Mouse (Mus musculus) ovary, adult 18-20 months (tissue): Measurements from ENCODE around the gene Nsd2.
"Not testable (repeated sequence)": the region's sequence is repeated elsewhere in the genome, so short reads cannot be mapped to it uniquely, and the experiment has no call there.

Experiments used
- DNase-seq: peaks from one replicate; pipeline ENCODE4 v3.0.0; 2022; ENCODE audit warnings: low spot score, mixed read lengths

The Nsd2 gene

DNA sequence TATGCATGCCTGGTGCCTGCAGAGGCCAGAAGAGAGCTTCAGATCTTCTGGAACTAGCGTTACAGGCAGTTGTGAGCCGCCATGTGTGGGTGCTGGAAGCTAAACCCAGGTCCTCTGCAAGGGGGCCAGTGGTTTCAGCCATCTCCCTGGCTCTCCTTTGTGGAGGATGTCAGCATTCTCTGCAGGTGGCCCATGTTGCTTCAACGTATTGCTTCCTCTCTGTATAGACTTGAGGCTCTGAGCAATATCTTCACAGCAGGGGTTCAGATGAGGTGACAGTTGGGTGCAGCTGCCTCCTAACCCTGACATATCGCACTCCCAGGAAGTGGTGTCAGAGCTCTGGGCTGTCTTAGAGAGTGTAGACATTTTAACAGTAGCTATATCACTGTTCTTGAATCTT lies 30.9 kb downstream of the Nsd2 start:
- DNase-seq: no peak

DNA sequence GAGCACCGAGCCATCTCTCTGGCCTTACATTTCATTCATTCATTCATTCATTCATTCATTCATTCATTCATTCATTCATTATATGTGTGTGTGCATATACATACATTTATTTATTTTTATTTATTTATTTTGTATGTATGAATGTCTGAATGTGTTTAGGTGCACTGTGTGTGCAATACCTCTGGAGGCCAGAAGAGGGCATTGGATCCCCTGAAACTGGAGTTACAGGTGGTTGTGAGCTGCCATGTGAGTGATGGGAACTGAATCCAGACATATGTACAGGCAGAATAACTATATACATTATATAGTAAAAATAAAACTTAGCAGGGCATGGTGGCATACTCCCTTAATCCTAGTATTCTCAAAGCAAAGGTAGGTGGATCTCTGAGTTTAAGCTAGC lies 32.6 kb downstream of the Nsd2 start:
- no peak for DNase-seq

DNA sequence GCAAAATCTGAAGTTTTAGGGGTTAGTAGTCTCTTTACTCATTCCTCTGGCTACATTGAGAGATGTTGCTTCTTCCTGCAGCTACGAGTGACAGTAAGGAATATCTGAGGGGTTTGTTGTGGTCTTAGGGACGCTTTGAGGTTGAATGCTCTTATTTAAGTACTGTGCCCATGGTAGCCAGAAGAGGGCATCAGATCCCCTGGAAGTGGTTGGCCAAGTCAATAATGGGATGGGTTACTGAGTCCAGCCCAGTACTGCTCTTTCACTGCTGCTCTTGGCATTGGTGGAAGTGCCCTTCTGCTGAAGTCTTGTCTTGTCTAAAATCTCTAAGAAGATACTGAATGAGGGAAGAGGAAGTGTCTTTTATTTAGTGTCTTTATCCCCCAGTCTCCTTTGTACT lies 33.5 kb downstream of the Nsd2 start:
- no peak for DNase-seq

DNA sequence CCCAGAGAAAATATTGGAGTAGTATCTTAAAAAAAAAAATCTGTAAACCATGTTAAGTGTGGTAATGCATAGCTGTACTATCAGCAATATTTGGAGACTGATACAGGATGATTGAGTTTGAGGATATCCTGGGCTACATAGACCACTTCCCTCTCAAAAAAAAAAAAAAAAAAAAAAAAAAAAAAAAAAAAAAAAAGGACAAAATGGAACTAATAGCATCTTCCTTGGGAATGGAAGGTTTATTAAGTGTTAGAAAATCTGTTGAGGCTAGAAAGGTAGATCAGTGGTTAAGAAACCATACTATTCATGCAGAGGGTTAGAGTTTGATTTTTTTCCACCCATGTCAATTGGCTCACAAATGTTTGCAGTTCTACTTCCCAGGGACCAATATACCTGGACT lies 37.2 kb downstream of the Nsd2 start:
- DNase-seq: no peak

DNA sequence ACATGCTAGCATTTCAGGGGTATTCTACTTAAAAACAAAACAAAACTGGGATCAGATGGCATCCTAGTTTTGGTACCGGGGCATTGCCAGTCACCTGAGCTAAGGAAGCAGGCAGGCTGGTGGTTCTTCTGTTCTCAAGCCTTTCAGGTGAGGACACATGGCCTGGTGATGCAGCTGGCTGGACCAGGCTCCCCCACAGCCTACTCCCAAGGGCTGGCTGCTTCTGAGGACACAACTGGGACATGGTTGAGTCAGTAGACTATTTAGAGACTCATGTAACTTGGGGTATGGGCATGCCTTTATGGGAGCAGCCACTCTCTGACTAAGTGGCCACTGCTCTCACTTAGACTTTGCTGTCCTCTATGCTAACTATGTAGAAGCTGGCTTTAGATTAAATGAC lies 54.9 kb downstream of the Nsd2 start:
- no peak for DNase-seq

DNA sequence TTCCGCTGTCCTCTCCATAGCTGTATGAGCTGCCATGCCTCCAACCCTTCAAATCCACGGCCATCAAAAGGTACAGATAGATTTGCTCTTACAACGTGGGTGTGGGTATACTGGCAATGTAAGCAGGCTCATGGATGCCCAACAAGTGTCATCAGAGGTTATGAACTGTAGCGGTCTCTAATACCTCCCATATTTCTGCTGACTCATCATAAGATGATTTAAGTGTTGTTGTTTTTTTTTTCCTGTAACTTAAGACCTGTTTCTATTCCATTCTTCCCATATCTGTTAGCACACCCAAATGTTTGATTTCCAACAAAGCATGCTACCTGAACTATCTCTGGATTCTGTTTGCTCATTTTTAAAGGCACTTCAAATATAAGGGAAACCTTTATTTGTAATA lies 60.6 kb downstream of the Nsd2 start:
- DNase-seq: no peak

DNA sequence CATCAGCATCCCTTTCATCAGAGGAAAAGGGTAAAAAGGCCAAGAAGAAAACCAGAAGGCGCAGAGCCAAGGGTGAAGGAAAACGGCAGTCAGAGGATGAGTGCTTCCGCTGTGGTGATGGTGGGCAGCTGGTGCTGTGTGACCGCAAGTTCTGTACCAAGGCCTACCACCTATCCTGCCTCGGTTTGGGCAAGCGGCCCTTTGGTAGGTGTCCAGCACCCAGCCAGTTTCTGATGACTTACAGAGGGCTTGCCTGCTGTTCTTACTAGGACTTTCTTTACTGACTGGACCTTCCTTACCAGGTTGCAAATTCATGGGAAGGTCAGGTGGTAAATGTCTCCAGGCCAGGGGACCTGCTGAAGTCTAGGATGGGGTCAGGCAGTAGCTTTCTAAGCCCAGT lies 72.9 kb downstream of the Nsd2 start:
- DNase-seq: no peak

DNA sequence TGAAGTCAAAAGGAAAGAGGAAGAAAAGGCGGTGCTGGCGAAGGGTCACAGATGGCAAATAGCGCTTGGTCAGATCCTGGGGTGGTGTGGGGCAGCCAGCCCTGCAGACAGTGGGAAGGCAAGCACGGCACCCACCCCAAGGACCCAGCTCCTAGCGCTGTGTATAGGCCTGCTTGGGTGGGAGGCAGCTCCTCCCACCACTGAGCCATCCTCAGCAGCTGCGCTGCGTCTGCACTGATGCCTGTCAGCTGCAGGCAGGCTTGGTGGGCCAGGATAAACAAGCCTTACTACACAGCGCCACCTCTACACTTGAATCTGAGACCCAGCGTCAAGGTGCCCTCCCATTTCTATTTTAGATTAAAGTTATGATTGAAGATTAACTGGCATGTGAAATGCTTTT lies 74.6 kb downstream of the Nsd2 start:
- no peak for DNase-seq

DNA sequence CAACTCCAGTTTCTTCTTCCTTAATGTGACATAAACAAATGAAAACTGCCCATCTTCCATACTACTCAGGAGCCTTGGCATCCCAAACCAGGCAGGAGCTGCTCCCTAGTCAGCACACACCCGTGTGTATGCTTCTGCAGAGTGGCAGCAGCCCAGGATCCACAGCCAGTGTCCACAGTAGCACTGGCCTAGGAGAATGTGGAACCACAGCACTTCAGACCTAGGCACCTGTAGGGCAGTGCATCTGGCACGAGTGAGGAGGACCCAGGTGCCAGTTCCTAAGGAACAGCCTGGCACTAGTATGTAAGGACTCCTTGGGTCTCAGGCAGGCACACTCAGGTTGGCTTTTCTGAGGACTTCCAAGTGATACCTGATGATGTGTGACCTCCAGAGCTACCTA lies 76.6 kb downstream of the Nsd2 start:
- DNase-seq: no peak

DNA sequence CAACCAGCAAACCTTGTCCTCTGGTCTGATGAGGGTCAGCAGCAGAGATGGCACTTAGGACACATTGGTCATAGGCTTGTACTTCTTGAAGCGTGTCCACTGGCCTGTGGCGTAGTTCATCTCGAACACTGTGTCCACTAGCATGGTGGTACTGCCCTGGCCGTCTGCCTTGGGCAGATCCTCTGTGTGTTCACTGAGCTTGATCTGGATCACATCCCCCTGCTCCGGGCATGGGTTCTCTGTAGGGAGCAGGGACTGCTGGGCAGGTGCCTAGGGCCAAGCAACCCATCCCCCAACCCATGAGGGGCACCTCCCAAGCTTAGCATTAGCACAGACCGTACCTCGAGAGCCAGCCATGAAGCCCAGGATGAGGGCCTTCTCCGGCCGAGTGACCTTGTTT lies 78.1 kb downstream of the Nsd2 start:
- DNase-seq: no peak

DNA sequence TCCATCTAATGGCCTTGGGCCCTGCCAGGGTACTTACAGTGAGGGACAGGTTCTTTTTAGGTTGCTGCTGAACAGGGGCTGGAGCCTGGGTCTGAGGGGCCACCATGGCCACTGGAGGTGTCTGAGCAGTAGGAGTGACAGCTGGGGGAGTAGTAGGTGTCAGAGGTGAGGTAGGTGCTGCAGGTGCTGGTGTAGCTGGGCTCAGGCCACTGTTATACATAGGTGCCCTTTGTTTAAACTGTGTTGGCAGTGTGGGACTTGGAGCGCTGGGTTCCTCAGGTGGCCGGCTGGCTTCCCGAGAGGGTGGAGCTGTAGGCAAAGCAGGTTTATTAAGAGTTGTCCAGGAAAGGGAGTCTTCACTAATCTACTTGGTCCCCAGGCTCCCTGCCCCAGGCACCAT lies 78.7 kb downstream of the Nsd2 start:
- no peak for DNase-seq

DNA sequence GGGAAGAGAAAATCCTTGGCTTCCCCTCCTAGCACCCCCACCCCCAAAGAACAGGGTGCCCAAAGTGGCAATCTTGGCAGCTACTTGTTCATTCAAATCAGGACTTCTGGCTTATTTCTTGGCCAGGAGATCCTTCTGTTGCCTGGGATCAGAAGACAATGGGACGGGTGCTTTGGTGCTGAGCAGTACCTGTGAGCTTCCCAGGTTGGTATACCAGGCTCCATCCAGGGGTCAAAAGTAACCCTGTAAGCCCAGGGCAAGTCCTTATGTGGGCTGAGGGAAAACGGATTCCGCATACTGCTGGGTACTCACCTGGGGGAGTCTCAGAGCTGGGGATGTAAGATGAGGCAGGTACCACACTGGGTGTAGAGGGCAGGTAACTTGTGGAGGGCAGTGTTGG lies 79.6 kb downstream of the Nsd2 start:
- no peak for DNase-seq

DNA sequence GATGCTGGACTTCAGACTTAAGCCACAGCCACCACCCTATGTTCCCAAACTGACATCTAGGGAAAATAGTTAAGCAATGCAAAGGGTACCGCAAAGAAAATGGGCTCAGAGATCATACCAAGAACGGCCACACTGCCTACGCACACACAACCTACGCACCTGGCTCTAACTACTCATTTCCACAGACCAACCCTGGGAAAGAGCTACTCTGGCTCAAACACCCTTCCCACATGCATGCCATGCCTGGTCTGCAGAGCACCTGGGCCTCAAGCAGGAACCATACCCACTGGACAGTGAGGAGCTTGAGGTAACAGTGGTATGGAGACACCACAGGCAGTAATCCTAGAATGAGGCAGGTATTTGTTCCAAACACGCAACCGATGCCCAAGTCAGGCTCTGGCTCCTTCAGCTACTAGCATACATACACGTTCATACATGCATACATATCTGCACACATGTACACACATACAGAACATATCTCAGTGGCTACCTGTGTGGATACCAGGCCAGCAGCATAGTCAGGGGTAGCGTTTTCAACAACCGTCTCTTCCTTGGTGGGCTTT lies 80.3 kb downstream of the Nsd2 start:
- no peak for DNase-seq

DNA sequence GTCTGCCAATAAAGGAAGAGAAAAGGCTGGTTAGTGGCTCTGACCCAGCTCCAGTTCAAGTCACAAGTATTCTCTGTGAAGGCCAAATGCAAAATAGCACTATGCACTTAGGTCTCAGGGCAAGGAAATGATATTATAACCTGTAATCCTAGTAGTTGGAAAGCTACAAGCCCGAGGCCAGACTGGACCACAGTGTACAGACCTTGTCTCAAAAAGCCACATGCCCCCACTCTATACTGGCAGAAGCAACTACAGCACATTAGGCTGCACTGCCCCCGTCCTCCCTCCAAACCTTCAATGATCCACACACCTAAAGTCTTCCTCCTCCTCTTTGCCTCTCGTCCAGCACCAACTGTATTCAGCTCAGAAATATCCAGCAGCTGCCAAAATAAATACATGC lies 80.8 kb downstream of the Nsd2 start:
- no peak for DNase-seq

DNA sequence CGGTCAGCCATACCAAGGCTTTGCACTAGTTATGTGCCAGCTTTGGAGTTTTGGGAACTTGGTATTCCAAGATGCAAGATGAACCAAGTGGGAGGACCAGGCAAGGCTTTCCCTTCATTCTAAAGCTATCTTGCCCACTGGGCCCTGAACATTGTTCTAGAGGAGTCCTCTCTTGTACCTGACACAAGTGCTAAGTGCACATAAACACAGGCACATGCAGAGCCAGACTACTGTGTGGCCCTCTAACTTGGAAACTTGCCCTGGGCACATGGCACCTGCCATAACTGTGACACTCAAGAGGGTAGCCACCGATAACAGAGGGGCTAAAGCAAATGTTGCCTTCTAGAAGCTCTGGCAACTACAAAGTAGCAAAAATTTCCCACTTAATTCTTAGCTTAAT lies 82.2 kb downstream of the Nsd2 start:
- no peak for DNase-seq

DNA sequence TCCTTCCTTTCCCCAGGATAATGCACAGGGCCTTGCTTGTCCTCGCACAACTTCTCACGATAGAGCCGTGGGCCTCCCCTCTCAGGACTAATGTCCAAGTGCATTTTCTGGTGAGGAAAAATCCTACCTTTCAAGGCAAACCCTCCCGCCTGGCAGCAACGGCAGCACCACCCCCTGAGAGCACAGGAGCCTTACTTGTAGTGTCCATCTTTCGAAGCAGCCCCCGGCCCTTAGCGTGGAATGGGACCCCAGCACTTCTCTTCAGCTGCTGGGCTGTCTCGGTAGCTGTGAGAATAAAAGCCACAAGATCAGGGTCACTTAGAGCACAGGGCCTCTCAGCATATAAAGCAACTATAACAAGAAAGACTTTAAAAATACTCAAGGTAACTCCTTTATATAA lies 82.7 kb downstream of the Nsd2 start:
- no peak for DNase-seq

DNA sequence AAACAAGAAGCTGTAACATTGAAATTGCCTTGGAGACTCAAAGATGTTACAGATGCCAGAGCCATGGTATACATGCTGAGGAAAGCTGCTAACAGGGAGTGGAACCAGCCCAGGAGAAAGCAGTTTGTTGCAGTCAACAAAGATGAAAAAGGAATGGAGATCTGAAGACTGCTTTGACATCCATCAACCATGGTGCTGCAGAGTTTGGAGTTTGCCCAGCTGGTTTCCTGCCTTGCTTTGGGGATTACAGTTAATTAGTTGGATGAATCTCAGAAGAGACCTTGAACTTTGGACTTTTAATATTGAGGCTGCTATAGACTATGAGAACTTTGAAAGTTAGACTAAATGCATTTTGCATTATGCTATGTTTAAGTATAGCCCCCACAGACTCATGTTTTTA lies 94.5 kb downstream of the Nsd2 start:
- DNase-seq: not testable (repeated sequence)

DNA sequence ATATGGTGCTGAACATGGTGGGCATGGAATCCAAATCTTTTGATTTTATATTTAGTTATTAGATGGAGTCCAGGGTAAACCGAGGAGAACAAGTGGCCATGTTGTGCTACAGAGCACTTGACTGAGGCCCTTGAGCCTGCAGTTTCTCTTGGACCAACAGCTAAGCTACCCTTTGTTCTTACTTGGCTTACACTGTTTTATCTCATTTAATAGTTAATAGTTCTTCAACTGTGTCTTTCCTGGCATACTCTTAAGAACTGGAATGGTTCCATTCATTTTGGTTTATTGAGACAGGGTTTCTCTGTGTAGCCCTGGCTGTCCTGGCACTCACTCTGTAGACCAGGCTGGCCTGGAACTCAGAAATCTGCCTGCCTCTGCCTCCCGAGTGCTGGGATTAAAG lies 96.1 kb downstream of the Nsd2 start:
- not testable (repeated sequence) for DNase-seq

DNA sequence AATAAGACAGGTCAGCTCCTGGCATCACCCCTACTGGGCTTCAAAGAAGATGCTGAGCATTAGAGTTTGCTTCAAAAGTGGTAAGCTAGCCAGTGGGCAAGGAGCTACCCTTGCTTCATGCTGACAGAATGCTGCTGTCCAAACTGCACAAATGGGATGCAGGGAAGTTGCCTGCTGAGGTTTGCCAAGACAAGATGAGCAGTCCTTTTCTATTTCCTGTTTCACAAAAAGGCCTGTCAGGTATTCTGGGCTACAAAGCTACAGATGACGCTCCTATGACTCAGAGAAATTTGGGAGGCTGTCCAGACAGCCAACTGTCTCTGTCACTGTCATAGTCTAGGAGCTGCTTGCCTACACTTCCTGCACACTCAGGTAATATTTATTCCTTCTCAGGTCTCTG lies 98.9 kb downstream of the Nsd2 start:
- DNase-seq: no peak

DNA sequence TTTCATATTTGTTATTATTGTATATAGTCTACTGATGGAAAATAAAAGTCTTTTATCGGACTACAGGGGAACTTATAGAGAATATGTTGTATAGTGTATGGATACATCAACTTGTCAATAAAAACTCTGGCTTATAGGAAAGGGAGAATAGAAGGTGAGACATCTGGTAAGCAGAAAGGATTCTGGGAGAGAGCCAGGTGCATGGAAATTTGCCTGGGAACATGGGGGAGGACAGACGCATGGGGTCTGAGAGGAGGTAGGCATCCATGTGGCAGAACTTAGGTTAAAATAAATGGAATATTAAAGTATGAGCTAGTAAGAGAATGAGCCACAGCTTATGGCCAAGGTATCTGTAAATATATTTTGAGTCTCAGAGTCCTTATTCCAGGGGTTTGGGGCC lies 99.5 kb downstream of the Nsd2 start:
- DNase-seq: no peak

DNA sequence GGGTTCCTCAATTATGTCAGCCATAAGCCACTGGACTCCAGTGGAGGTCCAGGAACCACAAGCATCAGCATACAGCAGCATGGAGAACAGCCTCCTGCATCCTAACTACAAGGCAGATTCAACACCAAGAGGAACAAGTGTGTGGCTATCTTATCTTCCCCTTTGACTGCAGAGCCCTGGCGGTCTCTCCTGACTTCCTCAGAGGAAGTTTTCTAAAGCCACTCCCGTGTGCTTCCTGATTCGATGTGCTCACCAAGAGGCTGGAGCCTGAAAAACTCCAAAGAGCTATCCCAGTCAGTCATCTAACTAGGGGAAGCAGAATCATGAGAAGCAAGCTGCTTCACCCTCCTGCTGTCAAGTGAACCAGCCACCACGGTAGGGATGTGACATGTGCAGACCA lies 100.4 kb downstream of the Nsd2 start:
- no peak for DNase-seq

DNA sequence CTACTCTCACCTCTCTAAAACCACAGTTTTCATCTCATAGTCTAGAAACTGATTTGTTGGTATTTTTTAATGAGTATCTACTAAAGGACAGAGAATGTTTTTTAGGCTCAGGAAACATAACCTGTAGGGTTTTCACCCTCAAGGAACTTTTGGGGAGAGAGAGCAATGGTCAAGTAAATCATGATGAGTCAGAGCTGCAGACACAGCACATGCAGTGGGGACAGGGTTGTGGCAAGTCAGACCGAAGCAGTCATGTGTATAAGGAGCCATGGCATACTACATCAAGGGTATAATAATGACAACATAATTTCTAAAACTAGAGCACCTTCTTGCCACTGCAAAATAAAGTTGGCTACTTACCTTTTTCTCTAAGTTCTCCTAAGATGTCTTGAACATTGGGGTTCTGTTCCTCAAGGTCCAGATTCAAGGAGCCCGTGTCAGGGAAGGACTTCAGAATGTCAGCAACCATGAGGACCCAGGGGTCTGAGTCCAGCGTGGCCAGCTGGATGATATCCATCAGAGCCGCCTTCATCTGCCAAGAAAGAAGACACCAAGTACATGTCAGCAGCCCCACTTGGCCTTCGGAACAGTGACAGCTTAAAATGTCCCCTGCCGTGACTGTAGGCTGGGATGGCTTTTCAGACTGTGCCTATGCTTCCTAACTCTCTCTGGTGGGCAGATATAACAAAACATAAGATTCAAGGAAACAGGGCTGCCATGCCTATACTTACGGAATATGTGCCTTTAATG lies 101.1 kb downstream of the Nsd2 start:
- no peak for DNase-seq

DNA sequence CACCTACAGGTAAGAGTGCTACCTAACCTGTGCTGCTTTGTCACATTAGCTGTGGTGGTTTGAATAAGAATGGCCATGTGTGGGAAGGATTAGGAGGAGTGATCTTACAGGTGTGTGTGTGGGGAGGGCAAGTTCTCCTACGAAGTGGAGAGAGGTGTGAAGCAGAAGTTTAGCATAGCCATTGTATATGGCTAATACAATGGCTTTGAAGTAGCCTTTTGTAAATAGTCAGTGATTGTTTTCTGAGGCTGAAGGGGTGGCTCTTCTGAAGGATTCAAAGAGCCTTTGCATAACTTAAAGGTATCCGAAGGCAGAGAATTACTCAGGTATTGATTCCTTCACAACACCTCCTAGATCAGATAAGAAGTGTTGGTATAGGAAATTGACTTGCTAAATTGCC lies 102.0 kb downstream of the Nsd2 start:
- DNase-seq: no peak

DNA sequence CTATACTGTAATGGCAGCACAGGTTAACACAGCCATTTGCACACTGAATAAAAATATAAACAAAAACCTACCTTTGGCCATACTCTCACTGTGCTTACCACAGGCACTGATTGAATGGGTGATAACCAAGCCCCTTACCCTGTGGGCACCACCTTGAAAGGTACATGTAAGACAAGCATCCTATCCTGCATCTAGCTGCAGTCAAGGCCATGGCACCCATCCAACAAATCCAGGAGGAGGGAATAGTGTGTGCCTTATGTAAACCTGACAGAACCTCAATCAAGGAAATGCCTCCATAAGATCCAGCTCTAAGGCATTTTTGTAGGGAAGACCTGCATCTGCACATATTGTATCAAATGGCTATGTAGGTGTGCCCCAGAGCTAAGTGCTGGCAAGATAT lies 105.6 kb downstream of the Nsd2 start:
- no peak for DNase-seq
